Mouse (Mus musculus): ENCODE data around the gene Mrps30.
"Not testable (repeated sequence)": the region's sequence is repeated elsewhere in the genome, so short reads cannot be mapped to it uniquely, and the experiment has no call there.

Gene Mrps30

GRCm38 (mm10) chr13:118386511-118387447 lies at the start of gene Mrps30, which contains the start of gene B430218F22Rik:
Gene Mrps30, minus strand, starts transcription at chr13:118387252.
Gene B430218F22Rik, plus strand, starts transcription at chr13:118386630.
- DNase-seq (ENCODE audit: low spot score), result peak; percentile 97

DNA sequence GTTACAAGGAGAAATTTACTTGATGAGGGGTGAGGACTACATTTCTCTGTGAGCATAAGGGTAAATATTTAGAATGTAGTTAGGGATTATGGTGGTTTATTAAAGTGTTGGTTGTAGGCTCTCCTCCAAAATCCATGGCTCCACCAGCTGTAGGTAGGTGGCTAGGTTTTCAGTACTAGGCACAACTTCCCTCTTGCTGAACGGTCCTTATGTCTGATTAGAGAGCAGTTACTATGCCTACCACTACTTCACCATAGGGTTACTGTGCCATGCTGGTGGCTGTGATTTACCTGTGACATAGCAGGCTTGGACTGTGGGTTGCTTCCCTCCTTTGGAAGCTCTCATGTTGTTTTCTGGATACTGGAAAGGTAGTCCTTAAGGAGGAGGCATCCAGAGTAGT lies 33.8 kb upstream of the Mrps30 start:
- DNase-seq (ENCODE audit: low spot score), result no peak

DNA sequence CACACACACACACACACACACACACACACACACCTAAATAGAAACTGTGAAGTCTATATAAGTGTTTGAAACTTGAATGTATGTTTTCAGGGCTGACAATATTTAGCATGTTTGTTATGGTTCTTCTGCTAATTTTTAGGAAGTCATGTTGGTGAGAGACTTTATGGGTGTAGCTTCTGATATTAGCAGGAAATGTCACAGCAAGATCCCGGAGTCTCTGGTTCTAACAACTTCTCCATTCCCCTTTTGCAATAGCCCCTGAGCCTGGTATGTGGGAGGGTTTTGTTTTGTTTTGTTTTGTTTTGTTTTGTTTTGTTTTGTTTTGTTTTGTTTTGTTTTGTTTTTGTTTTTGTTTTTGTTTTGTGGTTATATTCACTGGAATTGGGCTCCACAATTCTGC lies 33.4 kb upstream of the Mrps30 start:
- DNase-seq (ENCODE audit: low spot score), result no peak

- DNase-seq (ENCODE audit: low spot score), result no peak
Measured at GRCm38 (mm10) chr13:118418163-118418562, 31.1 kb upstream of the Mrps30 start.

GRCm38 (mm10) chr13:118411297-118411992 lies 24.4 kb upstream of the Mrps30 start:
- no peak for DNase-seq (ENCODE audit: low spot score)

GRCm38 (mm10) chr13:118403544-118403943 lies 16.5 kb upstream of the Mrps30 start:
- peak; percentile 85 for DNase-seq (ENCODE audit: low spot score)

- no peak for DNase-seq (ENCODE audit: low spot score)
Measured at GRCm38 (mm10) chr13:118400340-118400739, 13.3 kb upstream of the Mrps30 start.

GRCm38 (mm10) chr13:118395803-118396202 lies 8.8 kb upstream of the Mrps30 start:
- DNase-seq (ENCODE audit: low spot score), result no peak

DNA sequence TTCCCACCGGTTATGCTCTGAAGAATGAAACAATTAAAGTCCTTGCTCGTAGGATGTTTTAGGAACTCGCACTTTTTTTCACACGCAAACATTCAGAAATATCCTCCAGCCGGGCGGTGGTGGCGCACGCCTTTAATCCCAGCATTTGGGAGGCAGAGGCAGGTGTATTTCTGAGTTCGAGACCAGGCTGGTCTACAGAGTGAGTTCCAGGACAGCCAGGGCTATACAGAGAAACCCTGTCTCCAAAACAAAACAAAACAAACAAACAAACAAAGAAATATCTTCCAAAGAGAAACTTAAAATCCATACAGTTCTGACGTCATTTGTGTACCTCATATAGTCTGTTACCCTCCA lies 373 bp upstream of the Mrps30 start:
- DNase-seq (ENCODE audit: low spot score), result not testable (repeated sequence)

GRCm38 (mm10) chr13:118380381-118380780 lies 6.7 kb downstream of the Mrps30 start:
- DNase-seq (ENCODE audit: low spot score), result no peak

DNA sequence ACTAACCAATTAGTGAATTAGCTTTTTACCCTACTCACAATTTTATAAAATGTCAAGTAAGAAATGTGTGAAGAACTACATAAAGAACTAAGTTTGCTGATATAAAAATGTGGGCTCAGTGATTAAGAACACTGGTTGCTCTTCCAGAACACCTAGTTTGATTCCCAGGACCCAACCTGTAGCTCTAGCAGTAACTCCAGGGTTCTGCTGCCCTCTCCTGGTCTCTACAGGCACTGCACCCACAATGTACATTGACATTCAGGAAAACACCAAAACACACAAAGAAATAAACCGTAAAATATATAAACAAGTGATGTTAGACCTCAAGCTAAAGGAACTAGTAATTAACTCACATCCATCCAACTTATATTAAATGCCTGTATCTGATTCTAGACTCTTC lies 7.9 kb downstream of the Mrps30 start:
- DNase-seq (ENCODE audit: low spot score), result peak; percentile 77

DNA sequence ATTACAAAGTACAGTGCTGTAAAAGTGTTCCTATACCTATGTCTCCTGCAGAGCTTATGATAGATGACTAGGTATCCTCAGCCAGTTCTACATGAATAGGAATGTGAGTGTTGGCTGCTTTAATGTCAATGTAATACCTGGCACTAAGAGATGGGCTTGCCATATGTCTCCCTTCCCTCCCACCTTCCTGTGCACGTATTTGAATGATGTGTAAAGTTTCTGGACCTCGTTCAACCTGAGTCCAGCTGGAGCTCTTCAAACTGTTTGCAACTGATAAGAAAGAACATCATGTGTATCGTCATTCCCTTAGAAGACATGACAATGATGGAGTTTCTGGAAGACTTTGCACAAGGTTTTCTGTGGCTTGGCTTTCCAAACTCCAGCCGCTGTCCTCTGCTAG lies 14.2 kb downstream of the Mrps30 start:
- DNase-seq (ENCODE audit: low spot score), result no peak

- no peak for DNase-seq (ENCODE audit: low spot score)
Measured at GRCm38 (mm10) chr13:118365774-118366173, 21.3 kb downstream of the Mrps30 start.

- DNase-seq (ENCODE audit: low spot score), result no peak
Measured at GRCm38 (mm10) chr13:118363342-118363741, 23.7 kb downstream of the Mrps30 start.

- DNase-seq (ENCODE audit: low spot score), result no peak
Measured at GRCm38 (mm10) chr13:118350870-118351269, 36.2 kb downstream of the Mrps30 start.

- peak; percentile 79 for DNase-seq (ENCODE audit: low spot score)
Measured at GRCm38 (mm10) chr13:118350257-118350656, 36.8 kb downstream of the Mrps30 start.

All from embryo, embryonic 10.5 days (tissue).